Mouse (Mus musculus) G1E (cell line): ENCODE data around the gene Fam185a.

Experiments used
- CTCF ChIP-seq: IDR thresholded peaks from 2 replicates; pipeline ENCODE4 v1.5.1; 2012; ENCODE audit warnings: low read depth, low read length, inconsistent platforms, mixed read lengths
- GATA1 ChIP-seq: IDR thresholded peaks from 2 replicates; pipeline ENCODE4 v1.6.1; 2012; ENCODE audit warnings: borderline replicate concordance, low read length, inconsistent platforms, mixed read lengths
- POLR2AphosphoS5 ChIP-seq: IDR thresholded peaks from 2 replicates; pipeline ENCODE4 v1.6.1; 2012; ENCODE audit warnings: low read depth, low read length, inconsistent platforms; ENCODE audit not compliant: insufficient replicate concordance

DNA sequence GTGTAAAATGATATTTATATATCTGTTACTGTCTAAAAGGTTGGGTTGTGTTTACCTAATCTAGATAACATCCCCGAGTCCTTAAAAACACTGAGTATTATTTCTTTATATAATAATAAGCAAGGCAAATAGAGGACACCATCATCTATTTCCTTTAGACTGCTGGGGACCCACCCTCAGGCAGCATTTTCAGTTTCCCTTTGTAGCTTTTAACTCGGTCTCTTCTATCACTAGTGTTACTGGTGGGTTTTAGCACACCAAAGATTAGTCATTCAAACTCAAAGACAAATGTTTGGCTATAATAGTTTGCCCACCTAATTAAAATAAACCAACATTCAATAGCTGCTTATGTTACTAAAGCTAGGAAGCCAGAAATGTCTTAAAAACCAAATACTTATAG lies 46.4 kb upstream of the Fam185a start:
- TF ChIP-seq CTCF, result no peak
- no peak for TF ChIP-seq GATA1
- no peak for TF ChIP-seq POLR2AphosphoS5
